Mouse (Mus musculus) MEL (cell line): ENCODE data around the gene Calhm4. TPM values are rescaled to one million over a fixed set of nuclear protein-coding genes. Genes with fewer than 3 reads are reported as not detected.
A peak's percentile ranks its signal among the peaks of the same experiment; 100 is the strongest.

ENCODE experiments used
- DNase-seq: peaks from one replicate; pipeline ENCODE4 v3.0.0; 2011; ENCODE audit warnings: low read depth, low spot score
- H3K27ac ChIP-seq: 2 replicates; pipeline ENCODE4 v1.5.1; 2012; ENCODE audit warnings: low read depth, mild to moderate bottlenecking, control low read depth, low read length, moderate library complexity; ENCODE audit not compliant: control insufficient read depth
- H3K27me3 ChIP-seq, 2 experiments: fragments of 150-350 bp in 1 of 2; sonication (generic) in 1 of 2; 2 replicates each; pipeline ENCODE4 v1.6.1; 2012; ENCODE audit warnings: low read length in 2 of 2, mild to moderate bottlenecking in 2 of 2, improper control_type of control experiment in 1 of 2, moderate library complexity in 1 of 2; ENCODE audit not compliant: insufficient read depth in 2 of 2, control insufficient read depth in 1 of 2
- H3K36me3 ChIP-seq, 2 experiments: 2 replicates each; pipeline ENCODE4 v1.6.1; 2012 to 2014; ENCODE audit warnings: low read length in 2 of 2, improper control_type of control experiment in 1 of 2, inconsistent platforms in 1 of 2, mild to moderate bottlenecking in 1 of 2; ENCODE audit not compliant: insufficient read depth in 2 of 2, control insufficient read depth in 1 of 2
- H3K4me1 ChIP-seq, 2 experiments: fragments of 150-350 bp in 1 of 2; sonication (generic) in 1 of 2; 2 replicates each; pipeline ENCODE4 v1.6.1; 2012; ENCODE audit warnings: low read length in 2 of 2, improper control_type of control experiment in 1 of 2, mild to moderate bottlenecking in 1 of 2; ENCODE audit not compliant: insufficient read depth in 2 of 2, control insufficient read depth in 1 of 2
- H3K4me3 ChIP-seq, 2 experiments: fragments of 150-350 bp in 1 of 2; sonication (generic) in 1 of 2; 2 replicates each; pipeline ENCODE4 v1.5.1; 2012; ENCODE audit warnings: low read depth in 2 of 2, low read length in 2 of 2, mild to moderate bottlenecking in 2 of 2, moderate library complexity in 2 of 2, control low read depth in 1 of 2, improper control_type of control experiment in 1 of 2; ENCODE audit not compliant: control insufficient read depth in 1 of 2, insufficient read depth in 1 of 2
- H3K79me2 ChIP-seq: 2 replicates; pipeline ENCODE4 v1.6.1; 2012; ENCODE audit warnings: mild to moderate bottlenecking, low read length, moderate library complexity; ENCODE audit not compliant: control insufficient read depth, poor library complexity, insufficient read depth
- H3K9ac ChIP-seq: 2 replicates; pipeline ENCODE4 v1.6.1; 2012; ENCODE audit warnings: low read depth, mild to moderate bottlenecking, control low read depth, low read length, moderate library complexity; ENCODE audit not compliant: control insufficient read depth, poor library complexity, severe bottlenecking
- H3K9me3 ChIP-seq: fragments of 150-350 bp; sonication (generic); replicated peaks from 2 replicates; pipeline ENCODE4 v1.6.1; 2012; ENCODE audit warnings: mild to moderate bottlenecking, low read length, improper control_type of control experiment, moderate library complexity; ENCODE audit not compliant: insufficient read depth
- BHLHE40 ChIP-seq: IDR thresholded peaks from 2 replicates; pipeline ENCODE4 v1.6.1; 2012; ENCODE audit warnings: low read depth, mild to moderate bottlenecking, inconsistent platforms, low read length, improper control_type of control experiment, borderline replicate concordance
- CHD1 ChIP-seq: IDR thresholded peaks from 2 replicates; pipeline ENCODE4 v1.6.1; 2012; ENCODE audit warnings: low read depth, mild to moderate bottlenecking, inconsistent platforms, low read length, improper control_type of control experiment
- CHD2 ChIP-seq: IDR thresholded peaks from 2 replicates; pipeline ENCODE4 v1.6.1; 2011; ENCODE audit warnings: low read length, improper control_type of control experiment
- ETS1 ChIP-seq: IDR thresholded peaks from 2 replicates; pipeline ENCODE4 v1.6.1; 2012; ENCODE audit warnings: low read depth, mild to moderate bottlenecking, inconsistent platforms, low read length, improper control_type of control experiment, moderate library complexity
- GABPA ChIP-seq: IDR thresholded peaks from 2 replicates; pipeline ENCODE4 v1.6.1; 2012; ENCODE audit warnings: low read depth, mild to moderate bottlenecking, inconsistent platforms, low read length, improper control_type of control experiment, moderate library complexity
- GATA1 ChIP-seq: IDR thresholded peaks from 2 replicates; pipeline ENCODE4 v1.6.1; 2011; ENCODE audit warnings: low read depth, low read length, improper control_type of control experiment
- MAFK ChIP-seq: IDR thresholded peaks from 2 replicates; pipeline ENCODE4 v1.6.1; 2011; ENCODE audit warnings: low read depth, mild to moderate bottlenecking, low read length, improper control_type of control experiment, borderline replicate concordance
- MAX ChIP-seq: IDR thresholded peaks from 2 replicates; pipeline ENCODE4 v1.6.1; 2011; ENCODE audit warnings: low read length, improper control_type of control experiment
- POLR2A ChIP-seq, 2 experiments: IDR thresholded peaks; 2 replicates each; pipeline ENCODE4 v1.6.1; 2011 to 2012; ENCODE audit warnings: low read length in 2 of 2, mild to moderate bottlenecking in 2 of 2, control low read depth in 1 of 2, improper control_type of control experiment in 1 of 2, low read depth in 1 of 2, moderate library complexity in 1 of 2; ENCODE audit not compliant: control insufficient read depth in 1 of 2, insufficient read depth in 1 of 2, poor library complexity in 1 of 2
- POLR2AphosphoS2 ChIP-seq: IDR thresholded peaks from 2 replicates; pipeline ENCODE4 v1.6.1; 2011; ENCODE audit warnings: low read length, improper control_type of control experiment
- POLR2AphosphoS5 ChIP-seq: IDR thresholded peaks from 2 replicates; pipeline ENCODE4 v1.6.1; 2012; ENCODE audit warnings: low read depth, borderline replicate concordance, mild to moderate bottlenecking, inconsistent platforms, low read length, moderate library complexity, mixed read lengths
- SIN3A ChIP-seq: IDR thresholded peaks from 2 replicates; pipeline ENCODE4 v1.6.1; 2012; ENCODE audit warnings: low read length, improper control_type of control experiment, inconsistent platforms
- TCF12 ChIP-seq: IDR thresholded peaks from 2 replicates; pipeline ENCODE4 v1.6.1; 2014; ENCODE audit warnings: low read depth, mild to moderate bottlenecking, inconsistent platforms, low read length, improper control_type of control experiment, moderate library complexity
- USF1 ChIP-seq: IDR thresholded peaks from 2 replicates; pipeline ENCODE4 v1.6.1; 2014; ENCODE audit warnings: low read depth, mild to moderate bottlenecking, inconsistent platforms, low read length, improper control_type of control experiment, moderate library complexity
- USF2 ChIP-seq, 2 experiments: IDR thresholded peaks; 2 replicates each; pipeline ENCODE4 v1.6.1; 2011 to 2012; ENCODE audit warnings: improper control_type of control experiment in 2 of 2, low read length in 2 of 2, borderline replicate concordance in 1 of 2, inconsistent platforms in 1 of 2, low read depth in 1 of 2, mild to moderate bottlenecking in 1 of 2; ENCODE audit not compliant: insufficient read depth in 1 of 2
- ZC3H11A ChIP-seq: IDR thresholded peaks from 2 replicates; pipeline ENCODE4 v1.6.1; 2012; ENCODE audit warnings: low read depth, mild to moderate bottlenecking, inconsistent platforms, low read length, improper control_type of control experiment
- ZKSCAN1 ChIP-seq: IDR thresholded peaks from 2 replicates; pipeline ENCODE4 v1.6.1; 2012; ENCODE audit warnings: low read depth, mild to moderate bottlenecking, inconsistent platforms, low read length, improper control_type of control experiment, moderate library complexity
- ZNF384 ChIP-seq: IDR thresholded peaks from 2 replicates; pipeline ENCODE4 v1.6.1; 2012; ENCODE audit warnings: low read depth, mild to moderate bottlenecking, inconsistent platforms, low read length, improper control_type of control experiment
- polyA plus RNA-seq, 2 experiments: library from polyadenylated mRNA; stranded (reverse) in 1 of 2; unstranded in 1 of 2; fragments of >175 nt in 1 of 2; fragments of >200 nt in 1 of 2; gene quantifications; 2 replicates each; pipeline versions ENCODE4 v1.2.1 to v1.2.4; 2012; ENCODE audit warnings: low replicate concordance in 2 of 2, low read depth in 1 of 2; ENCODE audit not compliant: insufficient read length in 2 of 2, insufficient read depth in 1 of 2, missing spikeins in 1 of 2
- total RNA-seq: library from RNA; depleted of rRNA; stranded (reverse); fragments of 300-350 nt; gene quantifications from 2 replicates; pipeline ENCODE4 v1.2.3, GENCODE M21; 2012

Gene Calhm4
- total and polyA plus RNA-seq, 3 experiments = not detected

DNA sequence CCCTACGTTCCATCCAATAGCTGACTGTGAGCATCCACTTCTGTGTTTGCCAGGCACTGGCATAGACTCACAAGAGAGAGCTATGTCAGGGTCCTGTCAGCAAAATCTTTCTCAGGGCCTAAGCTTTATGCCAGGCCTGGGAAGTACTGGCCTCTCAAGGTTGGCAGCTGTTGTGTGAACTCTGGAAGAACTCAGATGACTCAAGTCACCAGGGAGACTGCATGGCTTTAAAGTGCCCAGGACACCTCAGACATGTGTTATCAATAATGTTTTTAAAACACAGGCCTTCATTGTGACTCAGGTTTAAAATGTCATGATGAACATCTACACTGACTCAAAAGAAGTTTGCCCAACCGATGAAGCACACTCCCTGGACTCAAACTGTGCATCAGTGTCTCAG, 30.9 kb downstream of the Calhm4 start:
- Histone ChIP-seq H3K9me3 (no peaks in the 10 kb centered on the region), H3K4me1 (peaks cover under 1 to 8% of the 10 kb centered on the region in 2 experiments; a peak in 3 of 4 replicates), H3K36me3 (peaks cover 8 to 10% of the 10 kb centered on the region in 2 experiments)
- TF ChIP-seq POLR2AphosphoS5 = no peak
- no peak for TF ChIP-seq ETS1
- TF ChIP-seq CHD2 = no peak
- no peak for TF ChIP-seq ZNF384
- no peak for TF ChIP-seq ZC3H11A
- TF ChIP-seq GABPA = no peak
- no peak for TF ChIP-seq SIN3A
- no peak for TF ChIP-seq CHD1
- TF ChIP-seq USF1 = no peak
- no peak for TF ChIP-seq MAFK
- no peak for TF ChIP-seq BHLHE40
- TF ChIP-seq POLR2AphosphoS2 = no peak
- TF ChIP-seq TCF12 = no peak
- TF ChIP-seq POLR2A (IDR thresholded peaks at IDR 0.05; ENCODE audit: control insufficient read depth in 1 of 2, insufficient read depth in 1 of 2, low read depth in 1 of 2, low read length in 2 of 2, poor library complexity in 1 of 2) = no peak
- no peak for TF ChIP-seq USF2 (IDR thresholded peaks at IDR 0.05; ENCODE audit: borderline replicate concordance in 1 of 2, insufficient read depth in 1 of 2, low read depth in 1 of 2, low read length in 2 of 2)
- TF ChIP-seq MAX = no peak
- TF ChIP-seq GATA1 = no peak
- TF ChIP-seq, all 39 proteins: peak for 0
- Histone ChIP-seq H3K27me3 (no peaks in the 10 kb centered on the region), H3K27ac (no peak overlapping the region), H3K4me3 (no peak overlapping the region), H3K9ac (no peak overlapping the region), H3K79me2 (peaks cover 21% of the 10 kb centered on the region)
- no peak for DNase-seq

- Histone ChIP-seq H3K27me3 (no peaks in the 10 kb centered on the region), H3K9me3 (no peaks in the 10 kb centered on the region), H3K4me3 (no peak overlapping the region), H3K79me2 (peaks cover 17% of the 10 kb centered on the region; the same call in 1 of the 2 replicates), H3K9ac (no peak overlapping the region), H3K4me1 (peaks cover 0 to 6% of the 10 kb centered on the region in 2 experiments; a peak in 2 of 4 replicates), H3K36me3 (peaks cover 4 to 8% of the 10 kb centered on the region in 2 experiments; a peak in 3 of 4 replicates), H3K27ac (no peak overlapping the region)
- TF ChIP-seq ZNF384 (no peak), ZKSCAN1 (no peak), BHLHE40 (no peak), MAFK (peak; percentile 33; the same call in 1 of the 2 replicates), GABPA (no peak), CHD1 (no peak), GATA1 (no peak)
- no peak for DNase-seq
Measured at GRCm38 (mm10) chr10:34012581-34012980, 31.5 kb downstream of the Calhm4 start.
